Mouse (Mus musculus) megakaryocyte, embryonic 14.5 days (primary cell): ENCODE results near the gene Hsp90ab1. TPM values are rescaled to one million over a fixed set of nuclear protein-coding genes. Genes with fewer than 3 reads are reported as not detected.

Experiments
- H3K27me3 ChIP-seq: replicated peaks from 2 replicates; pipeline ENCODE3; 2012; ENCODE audit warnings: inconsistent platforms
- H3K36me3 ChIP-seq: replicated peaks from 2 replicates; pipeline ENCODE3; 2012; ENCODE audit warnings: low read length, inconsistent platforms, mixed read lengths
- H3K4me1 ChIP-seq: 2 replicates; pipeline ENCODE4 v1.6.1; 2012; ENCODE audit warnings: inconsistent platforms
- H3K4me3 ChIP-seq: replicated peaks from 2 replicates; pipeline ENCODE3; 2012; ENCODE audit warnings: moderate library complexity, mild to moderate bottlenecking, inconsistent platforms
- H3K9me3 ChIP-seq: 2 replicates; pipeline ENCODE4 v1.6.1; 2012; ENCODE audit warnings: inconsistent platforms
- FLI1 ChIP-seq: IDR thresholded peaks from 2 replicates; pipeline ENCODE4 v1.6.1; 2012; ENCODE audit warnings: low read length, inconsistent platforms, mixed read lengths
- GATA1 ChIP-seq: IDR thresholded peaks from 3 replicates; pipeline ENCODE4 v1.6.1; 2012; ENCODE audit warnings: mixed read lengths, low read length, inconsistent platforms, borderline replicate concordance
- polyA plus RNA-seq: library from polyadenylated mRNA; stranded (reverse); fragments of >175 nt; gene quantifications from 2 replicates; pipeline ENCODE4 v1.2.3, GENCODE M21; 2012; ENCODE audit warnings: low replicate concordance; ENCODE audit not compliant: insufficient read depth

Hsp90ab1 gene
- polyA plus RNA-seq, 1 experiment = 435 TPM

GRCm38 (mm10) chr17:45569999-45570398 is 3.1 kb downstream of the Hsp90ab1 start:
- Histone ChIP-seq H3K4me1 (peaks cover 64% of the 10 kb centered on the region), H3K36me3 (peaks cover 69% of the 10 kb centered on the region), H3K27me3 (no peaks in the 10 kb centered on the region), H3K4me3 (no peak overlapping the region), H3K9me3 (no peaks in the 10 kb centered on the region)
- TF ChIP-seq GATA1 = no peak
- TF ChIP-seq FLI1 = no peak

GRCm38 (mm10) chr17:45568990-45569389 is 4.1 kb downstream of the Hsp90ab1 start:
- Histone ChIP-seq H3K4me3 (no peak overlapping the region), H3K9me3 (no peaks in the 10 kb centered on the region), H3K36me3 (peaks cover 71% of the 10 kb centered on the region), H3K4me1 (peaks cover 64% of the 10 kb centered on the region), H3K27me3 (no peaks in the 10 kb centered on the region)
- TF ChIP-seq FLI1 (no peak), GATA1 (no peak)

GRCm38 (mm10) chr17:45567162-45567601 is 5.9 kb downstream of the Hsp90ab1 start:
- H3K9me3 ChIP-seq = no peaks in the 10 kb centered on the region
- no peak overlapping the region for H3K4me3 ChIP-seq
- TF ChIP-seq FLI1 = no peak
- TF ChIP-seq GATA1 = no peak
- peaks cover 79% of the 10 kb centered on the region for H3K36me3 ChIP-seq
- no peaks in the 10 kb centered on the region for H3K27me3 ChIP-seq
- H3K4me1 ChIP-seq = peaks cover 71% of the 10 kb centered on the region

- H3K36me3 ChIP-seq = peaks cover 81% of the 10 kb centered on the region
- no peak overlapping the region for H3K4me3 ChIP-seq
- no peaks in the 10 kb centered on the region for H3K9me3 ChIP-seq
- peaks cover 69% of the 10 kb centered on the region for H3K4me1 ChIP-seq
- TF ChIP-seq GATA1 (no peak), FLI1 (no peak)
- H3K27me3 ChIP-seq = no peaks in the 10 kb centered on the region
Measured at GRCm38 (mm10) chr17:45566360-45567161, 6.5 kb downstream of the Hsp90ab1 start.

GRCm38 (mm10) chr17:45566031-45566359 is 7.1 kb downstream of the Hsp90ab1 start:
- no peaks in the 10 kb centered on the region for H3K9me3 ChIP-seq
- H3K4me3 ChIP-seq = no peak overlapping the region
- peaks cover 78% of the 10 kb centered on the region for H3K36me3 ChIP-seq
- H3K27me3 ChIP-seq = no peaks in the 10 kb centered on the region
- peaks cover 63% of the 10 kb centered on the region for H3K4me1 ChIP-seq
- TF ChIP-seq GATA1 (no peak), FLI1 (no peak)

- no peak for TF ChIP-seq GATA1
- TF ChIP-seq FLI1 = no peak
- Histone ChIP-seq H3K36me3 (peaks cover 78% of the 10 kb centered on the region), H3K27me3 (peaks cover 5% of the 10 kb centered on the region), H3K9me3 (no peaks in the 10 kb centered on the region), H3K4me3 (peak overlapping the region; percentile 99), H3K4me1 (peaks cover 60% of the 10 kb centered on the region)
Measured at GRCm38 (mm10) chr17:45565103-45565502, 8.0 kb downstream of the Hsp90ab1 start.

- Histone ChIP-seq H3K27me3 (peaks cover 7% of the 10 kb centered on the region), H3K9me3 (no peaks in the 10 kb centered on the region), H3K36me3 (peaks cover 78% of the 10 kb centered on the region), H3K4me1 (peaks cover 57% of the 10 kb centered on the region), H3K4me3 (peak overlapping the region; percentile 99)
- TF ChIP-seq GATA1 (no peak), FLI1 (no peak)
Measured at GRCm38 (mm10) chr17:45564531-45565084, 8.5 kb downstream of the Hsp90ab1 start.

- H3K36me3 ChIP-seq = peaks cover 76% of the 10 kb centered on the region
- H3K9me3 ChIP-seq = no peaks in the 10 kb centered on the region
- TF ChIP-seq GATA1 (no peak), FLI1 (0 out of 2 replicates have a peak, but pooled peaks have one; percentile 26)
- H3K27me3 ChIP-seq = peaks cover 11% of the 10 kb centered on the region
- H3K4me3 ChIP-seq = peak within 1 kb of the TSS; percentile 99
- H3K4me1 ChIP-seq = peaks cover 58% of the 10 kb centered on the region
Measured at GRCm38 (mm10) chr17:45563655-45564530, 9.2 kb downstream of the Hsp90ab1 start, which contains the start of gene Slc35b2. Gene Slc35b2, plus strand, starts transcription at chr17:45563874.

GRCm38 (mm10) chr17:45563216-45563615 is 9.9 kb downstream of the Hsp90ab1 start:
- TF ChIP-seq FLI1 (no peak), GATA1 (no peak)
- H3K36me3 ChIP-seq = peaks cover 76% of the 10 kb centered on the region
- peaks cover 61% of the 10 kb centered on the region for H3K4me1 ChIP-seq

More at GRCm38 (mm10) chr17:45563216-45563615, 9.9 kb downstream of the Hsp90ab1 start:
- Histone ChIP-seq H3K27me3 (peaks cover 15% of the 10 kb centered on the region), H3K9me3 (no peaks in the 10 kb centered on the region), H3K4me3 (no peak overlapping the region)
